Mouse (Mus musculus): ENCODE data around the gene Fbxw9. TPM values are rescaled to one million over a fixed set of nuclear protein-coding genes. Genes with fewer than 3 reads are reported as not detected.
"Not testable (repeated sequence)": the region's sequence is repeated elsewhere in the genome, so short reads cannot be mapped to it uniquely, and the experiment has no call there.

The Fbxw9 gene
- polyA plus RNA-seq, 1 experiment from 2014 or later, result 28.2 TPM

- H3K27ac ChIP-seq (ENCODE audit: low read length), result no peak overlapping the region
- no peak overlapping the region for H3K9ac ChIP-seq (ENCODE audit: low read length)
- H3K4me3 ChIP-seq (ENCODE audit: low read length), result no peak overlapping the region
- peaks cover 22% of the 10 kb centered on the region for H3K36me3 ChIP-seq (ENCODE audit: control insufficient read depth, insufficient read depth, low read length)
- H3K27me3 ChIP-seq (ENCODE audit: control insufficient read depth, insufficient read depth, low read depth, low read length), result no peaks in the 10 kb centered on the region
- 60% methylated on average over 9 of the region's 9 CpGs for WGBS
- H3K4me2 ChIP-seq (ENCODE audit: low read depth, low read length), result no peak overlapping the region
- no peak for ATAC-seq (ENCODE audit: low read depth)
- peaks cover 14% of the 10 kb centered on the region for H3K4me1 ChIP-seq (replicated peaks; ENCODE audit: control insufficient read depth, insufficient read depth, low read length)
- H3K9me3 ChIP-seq (ENCODE audit: control insufficient read depth, low read length), result no peaks in the 10 kb centered on the region
These were observed 16.1 kb downstream of the Fbxw9 start for GRCm38 (mm10) chr8:85076001-85076400.

DNA sequence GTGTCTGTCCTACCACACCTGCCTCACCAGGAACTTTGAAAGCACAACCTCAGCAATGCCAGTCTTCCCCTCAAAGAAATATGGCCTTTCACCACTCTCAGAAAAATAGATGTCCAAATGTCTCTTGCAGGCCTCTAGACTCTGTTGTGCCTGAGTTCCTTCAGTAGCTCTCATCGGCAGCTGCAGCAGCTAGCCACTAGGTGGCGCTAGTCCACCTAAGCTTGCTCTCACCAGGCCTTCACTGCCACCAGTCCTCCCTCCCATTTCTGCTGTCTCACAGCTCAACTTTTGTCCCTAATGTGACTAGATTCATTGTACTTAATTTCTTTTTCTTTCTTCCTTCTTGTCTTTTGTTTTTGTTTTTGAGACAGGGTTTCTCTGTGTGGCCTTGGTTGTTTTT, 17.1 kb downstream of the Fbxw9 start:
- Histone ChIP-seq H3K36me3 (ENCODE audit: control insufficient read depth, insufficient read depth, low read length) (peaks cover 22% of the 10 kb centered on the region), H3K9ac (ENCODE audit: low read length) (no peak overlapping the region), H3K4me1 (replicated peaks; ENCODE audit: control insufficient read depth, insufficient read depth, low read length) (peaks cover 17% of the 10 kb centered on the region), H3K27me3 (ENCODE audit: control insufficient read depth, insufficient read depth, low read depth, low read length) (no peaks in the 10 kb centered on the region), H3K9me3 (ENCODE audit: control insufficient read depth, low read length) (no peaks in the 10 kb centered on the region), H3K27ac (ENCODE audit: low read length) (no peak overlapping the region), H3K4me2 (ENCODE audit: low read depth, low read length) (no peak overlapping the region), H3K4me3 (ENCODE audit: low read length) (no peak overlapping the region)
- 2% methylated on average over 2 of the region's 2 CpGs for WGBS
- ATAC-seq (ENCODE audit: low read depth), result peak; percentile 46; the same call in 1 of the 2 replicates

GRCm38 (mm10) chr8:85080214-85080531, 20.3 kb downstream of the Fbxw9 start:
- Histone ChIP-seq H3K4me1 (replicated peaks; ENCODE audit: control insufficient read depth, insufficient read depth, low read length) (peaks cover 26% of the 10 kb centered on the region), H3K4me3 (ENCODE audit: low read length) (peak overlapping the region; percentile 95), H3K27ac (ENCODE audit: low read length) (peak overlapping the region; percentile 83), H3K4me2 (ENCODE audit: low read depth, low read length) (peak overlapping the region; percentile 94), H3K9ac (ENCODE audit: low read length) (peak overlapping the region; percentile 90), H3K36me3 (ENCODE audit: control insufficient read depth, insufficient read depth, low read length) (peaks cover 16% of the 10 kb centered on the region), H3K9me3 (ENCODE audit: control insufficient read depth, low read length) (no peaks in the 10 kb centered on the region), H3K27me3 (ENCODE audit: control insufficient read depth, insufficient read depth, low read depth, low read length) (no peaks in the 10 kb centered on the region)
- ATAC-seq (ENCODE audit: low read depth), result no peak
- under 1% methylated on average over 25 of the region's 25 CpGs for WGBS

DNA sequence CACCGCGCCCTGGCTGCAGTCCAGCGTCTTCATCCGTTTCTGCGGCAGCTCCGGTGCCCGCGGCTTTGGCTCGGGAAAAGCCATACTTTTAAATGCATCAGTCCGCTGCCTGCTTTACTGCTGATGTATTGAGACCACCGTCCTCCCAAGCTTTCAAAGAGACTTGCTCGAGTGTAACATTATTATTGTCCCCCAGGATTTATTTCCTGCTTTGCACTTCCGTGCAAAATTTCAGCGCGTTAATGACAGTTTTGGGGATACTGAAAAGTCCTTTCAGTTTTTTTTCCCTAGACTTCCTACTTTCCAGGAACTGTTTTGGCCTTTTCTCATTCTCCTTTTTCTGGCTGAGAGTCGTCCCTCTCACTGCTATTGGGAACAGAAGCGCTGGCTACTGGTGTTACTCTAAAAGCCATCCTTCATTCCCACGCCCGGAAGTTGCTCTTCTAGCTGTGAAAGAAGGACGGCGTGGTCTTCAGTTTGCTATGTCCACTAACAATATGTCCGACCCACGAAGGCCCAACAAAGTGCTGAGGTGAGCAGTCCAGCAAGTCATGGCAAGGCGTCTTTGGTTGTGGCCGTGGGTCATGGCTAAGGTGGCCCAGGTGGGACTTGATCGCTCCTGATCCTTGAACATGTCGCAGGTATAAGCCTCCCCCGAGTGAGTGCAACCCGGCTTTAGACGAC, 20.8 kb downstream of the Fbxw9 start, which contains the start of gene Wdr83os:
Gene Wdr83os, plus strand, starts transcription at position 209 of the 684 bp plus-strand sequence.
- H3K36me3 ChIP-seq (ENCODE audit: control insufficient read depth, insufficient read depth, low read length), result peaks cover 12% of the 10 kb centered on the region
- H3K9me3 ChIP-seq (ENCODE audit: control insufficient read depth, low read length), result no peaks in the 10 kb centered on the region
- peak within 1 kb of the TSS; percentile 90 for H3K9ac ChIP-seq (ENCODE audit: low read length)
- peaks cover 26% of the 10 kb centered on the region for H3K4me1 ChIP-seq (replicated peaks; ENCODE audit: control insufficient read depth, insufficient read depth, low read length)
- peak within 1 kb of the TSS; percentile 94 for H3K4me2 ChIP-seq (ENCODE audit: low read depth, low read length)
- under 1% methylated on average over 30 of the region's 30 CpGs for WGBS
- peak within 1 kb of the TSS; percentile 95 for H3K4me3 ChIP-seq (ENCODE audit: low read length)
- H3K27ac ChIP-seq (ENCODE audit: low read length), result peak within 1 kb of the TSS; percentile 83
- H3K27me3 ChIP-seq (ENCODE audit: control insufficient read depth, insufficient read depth, low read depth, low read length), result no peaks in the 10 kb centered on the region
- peak; percentile 16; the same call in 1 of the 2 replicates for ATAC-seq (ENCODE audit: low read depth)

DNA sequence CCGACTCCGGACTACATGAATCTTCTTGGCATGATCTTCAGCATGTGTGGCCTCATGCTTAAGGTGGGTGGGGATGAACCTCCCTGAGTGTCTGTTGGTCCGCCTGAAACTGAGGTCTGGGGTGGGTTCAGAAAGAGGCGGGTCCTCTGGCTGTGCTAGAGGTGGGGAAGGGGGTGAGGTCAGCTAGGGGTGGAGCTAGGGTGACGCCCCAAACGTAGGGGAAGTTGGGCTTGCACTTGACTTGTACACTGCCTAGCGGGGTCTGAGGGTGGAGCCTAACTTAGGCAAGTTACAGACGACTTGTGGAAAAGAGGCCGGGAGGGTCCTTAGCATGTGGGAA, 21.3 kb downstream of the Fbxw9 start, which contains the start of gene Wdr83:
Gene Wdr83, minus strand, starts transcription at position 91 of the 340 bp plus-strand sequence.
- Histone ChIP-seq H3K36me3 (ENCODE audit: control insufficient read depth, insufficient read depth, low read length) (peaks cover 11% of the 10 kb centered on the region; the same call in 1 of the 2 replicates), H3K4me3 (ENCODE audit: low read length) (peak within 1 kb of the TSS; percentile 95), H3K27ac (ENCODE audit: low read length) (peak within 1 kb of the TSS; percentile 83), H3K9me3 (ENCODE audit: control insufficient read depth, low read length) (no peaks in the 10 kb centered on the region), H3K27me3 (ENCODE audit: control insufficient read depth, insufficient read depth, low read depth, low read length) (no peaks in the 10 kb centered on the region), H3K4me2 (ENCODE audit: low read depth, low read length) (peak within 1 kb of the TSS; percentile 94), H3K4me1 (replicated peaks; ENCODE audit: control insufficient read depth, insufficient read depth, low read length) (peaks cover 26% of the 10 kb centered on the region), H3K9ac (ENCODE audit: low read length) (peak within 1 kb of the TSS; percentile 90)
- ATAC-seq (ENCODE audit: low read depth), result peak; percentile 71
- WGBS, result 1% methylated on average over 9 of the region's 9 CpGs

GRCm38 (mm10) chr8:85082169-85082568, 22.3 kb downstream of the Fbxw9 start:
- not testable (repeated sequence) for H3K27ac ChIP-seq (ENCODE audit: low read length); ATAC-seq (ENCODE audit: low read depth); H3K36me3 ChIP-seq (ENCODE audit: control insufficient read depth, insufficient read depth, low read length); H3K4me2 ChIP-seq (ENCODE audit: low read depth, low read length); H3K9me3 ChIP-seq (ENCODE audit: control insufficient read depth, low read length); H3K4me3 ChIP-seq (ENCODE audit: low read length); H3K27me3 ChIP-seq (ENCODE audit: control insufficient read depth, insufficient read depth, low read depth, low read length); H3K9ac ChIP-seq (ENCODE audit: low read length)
- WGBS, result 86% methylated on average over 4 of the region's 4 CpGs
- H3K4me1 ChIP-seq (replicated peaks; ENCODE audit: control insufficient read depth, insufficient read depth, low read length), result peaks cover 26% of the 10 kb centered on the region

GRCm38 (mm10) chr8:85083108-85083813, 23.4 kb downstream of the Fbxw9 start, which contains the start of gene Man2b1:
Gene Man2b1 (plus strand): TSS chr8:85083270.
- 1% methylated on average over 30 of the region's 30 CpGs for WGBS
- peak; percentile 95 for ATAC-seq (ENCODE audit: low read depth)
- peaks cover 13% of the 10 kb centered on the region for H3K36me3 ChIP-seq (ENCODE audit: control insufficient read depth, insufficient read depth, low read length)
- peak within 1 kb of the TSS; percentile 35; the same call in 1 of the 2 replicates for H3K27ac ChIP-seq (ENCODE audit: low read length)
- H3K9me3 ChIP-seq (ENCODE audit: control insufficient read depth, low read length), result no peaks in the 10 kb centered on the region
- H3K4me2 ChIP-seq (ENCODE audit: low read depth, low read length), result peak within 1 kb of the TSS; percentile 67
- H3K27me3 ChIP-seq (ENCODE audit: control insufficient read depth, insufficient read depth, low read depth, low read length), result no peaks in the 10 kb centered on the region
- H3K4me3 ChIP-seq (ENCODE audit: low read length), result peak within 1 kb of the TSS; percentile 67
- peak within 1 kb of the TSS; percentile 76 for H3K9ac ChIP-seq (ENCODE audit: low read length)
- peaks cover 26% of the 10 kb centered on the region for H3K4me1 ChIP-seq (replicated peaks; ENCODE audit: control insufficient read depth, insufficient read depth, low read length)

DNA sequence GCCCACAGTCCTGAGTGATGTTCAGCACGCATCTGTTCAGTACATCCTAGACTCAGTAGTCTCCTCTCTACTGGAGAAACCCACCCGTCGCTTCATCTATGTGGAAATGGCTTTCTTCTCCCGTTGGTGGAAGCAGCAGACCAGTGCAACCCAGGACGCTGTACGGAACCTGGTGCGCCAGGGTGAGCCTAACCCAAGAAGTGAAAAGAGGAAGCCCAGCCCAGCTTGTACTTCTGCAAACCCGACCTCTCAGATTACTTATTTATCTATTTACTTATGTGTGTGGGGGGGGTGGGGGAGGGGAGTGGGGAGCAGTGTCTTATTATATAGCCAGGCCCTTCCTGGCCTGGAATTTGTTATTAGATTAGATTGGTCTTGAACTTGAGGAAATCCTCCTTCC, 24.8 kb downstream of the Fbxw9 start:
- H3K36me3 ChIP-seq (ENCODE audit: control insufficient read depth, insufficient read depth, low read length), result peaks cover 15% of the 10 kb centered on the region
- no peak overlapping the region for H3K4me2 ChIP-seq (ENCODE audit: low read depth, low read length)
- no peak overlapping the region for H3K27ac ChIP-seq (ENCODE audit: low read length)
- H3K4me1 ChIP-seq (replicated peaks; ENCODE audit: control insufficient read depth, insufficient read depth, low read length), result peaks cover 23% of the 10 kb centered on the region
- 80% methylated on average over 8 of the region's 8 CpGs for WGBS
- H3K9me3 ChIP-seq (ENCODE audit: control insufficient read depth, low read length), result no peaks in the 10 kb centered on the region
- no peak for ATAC-seq (ENCODE audit: low read depth)
- H3K4me3 ChIP-seq (ENCODE audit: low read length), result no peak overlapping the region
- H3K27me3 ChIP-seq (ENCODE audit: control insufficient read depth, insufficient read depth, low read depth, low read length), result no peaks in the 10 kb centered on the region
- no peak overlapping the region for H3K9ac ChIP-seq (ENCODE audit: low read length)

DNA sequence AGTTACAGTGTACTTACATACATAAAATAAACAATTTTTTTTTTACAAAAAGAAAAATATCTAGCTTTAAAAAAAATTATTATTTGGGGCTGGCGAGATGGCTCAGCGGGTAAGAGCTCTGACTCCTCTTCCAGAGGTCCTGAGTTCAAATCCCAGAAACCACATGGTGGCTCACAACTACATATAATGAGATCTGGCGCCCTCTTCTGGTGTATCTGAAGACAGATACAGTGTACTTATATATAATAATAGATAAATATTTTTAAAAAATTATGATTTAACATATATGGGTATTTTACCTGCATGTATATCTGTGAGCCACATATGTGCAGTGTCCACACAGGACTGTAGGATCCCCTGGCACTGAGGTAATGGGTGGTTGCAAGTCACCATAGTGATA, 26.4 kb downstream of the Fbxw9 start:
- H3K9ac ChIP-seq (ENCODE audit: low read length), result no peak overlapping the region
- peaks cover 18% of the 10 kb centered on the region for H3K4me1 ChIP-seq (replicated peaks; ENCODE audit: control insufficient read depth, insufficient read depth, low read length)
- no peaks in the 10 kb centered on the region for H3K27me3 ChIP-seq (ENCODE audit: control insufficient read depth, insufficient read depth, low read depth, low read length)
- 76% methylated on average over 3 of the region's 3 CpGs for WGBS
- peaks cover 18% of the 10 kb centered on the region for H3K36me3 ChIP-seq (ENCODE audit: control insufficient read depth, insufficient read depth, low read length)
- no peaks in the 10 kb centered on the region for H3K9me3 ChIP-seq (ENCODE audit: control insufficient read depth, low read length)
- H3K4me2 ChIP-seq (ENCODE audit: low read depth, low read length), result no peak overlapping the region
- H3K27ac ChIP-seq (ENCODE audit: low read length), result no peak overlapping the region
- H3K4me3 ChIP-seq (ENCODE audit: low read length), result no peak overlapping the region
- ATAC-seq (ENCODE audit: low read depth), result no peak
